Mouse (Mus musculus): Measurements from ENCODE around the gene Calcoco2. TPM values are rescaled to one million over a fixed set of nuclear protein-coding genes. Genes with fewer than 3 reads are reported as not detected.
"Not testable (repeated sequence)": the region's sequence is repeated elsewhere in the genome, so short reads cannot be mapped to it uniquely, and the experiment has no call there.

Calcoco2 gene
- total RNA-seq (2022): under 1 TPM in 1 of 4 experiments, not detected in 3; 0.31 TPM

DNA sequence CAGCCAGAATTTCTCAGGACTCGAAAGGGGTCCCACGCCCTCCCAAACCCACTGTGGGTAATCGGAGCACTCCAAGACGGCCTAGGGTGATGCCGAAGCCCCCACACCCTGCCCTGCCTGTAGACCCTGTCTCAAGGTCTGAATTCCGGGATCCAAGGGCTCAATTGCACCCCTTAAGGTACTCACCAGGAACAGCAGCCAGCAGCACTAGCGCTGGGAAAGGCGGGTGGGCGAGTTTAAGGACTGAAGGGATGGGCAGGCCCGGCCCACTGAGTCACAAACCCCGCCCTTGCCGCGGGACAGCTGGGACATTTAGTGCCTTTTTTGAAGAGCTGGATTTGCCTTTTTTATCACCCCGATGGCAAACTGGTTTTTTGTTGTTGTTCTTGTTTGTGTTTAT, at the start of gene Calcoco2:
Gene Calcoco2, minus strand, starts transcription at position 214 of the 400 bp plus-strand sequence.
- no peak for DNase-seq (ENCODE audit: low spot score in 2 of 2)

DNA sequence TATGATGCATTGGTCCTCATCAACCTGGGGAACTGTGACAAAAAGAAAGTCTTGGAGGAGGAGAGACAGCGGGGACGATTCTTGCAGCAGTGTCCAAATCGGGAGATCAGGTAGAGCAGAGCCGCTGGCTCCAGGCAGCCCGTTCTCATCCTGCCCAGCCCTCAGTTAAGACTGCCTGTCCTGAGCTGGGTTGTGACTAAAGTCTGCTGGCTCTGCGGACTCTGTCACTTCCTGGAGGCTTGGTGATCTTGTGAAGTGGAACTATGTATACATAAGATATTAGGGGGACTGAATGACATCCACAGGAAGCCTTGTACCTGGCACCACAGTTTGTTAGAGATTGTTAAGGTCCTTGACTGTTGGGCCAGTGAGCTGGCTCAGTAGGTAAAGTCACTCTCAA, 35.7 kb upstream of the Calcoco2 start:
- DNase-seq (ENCODE audit: low spot score in 2 of 2): no peak

DNA sequence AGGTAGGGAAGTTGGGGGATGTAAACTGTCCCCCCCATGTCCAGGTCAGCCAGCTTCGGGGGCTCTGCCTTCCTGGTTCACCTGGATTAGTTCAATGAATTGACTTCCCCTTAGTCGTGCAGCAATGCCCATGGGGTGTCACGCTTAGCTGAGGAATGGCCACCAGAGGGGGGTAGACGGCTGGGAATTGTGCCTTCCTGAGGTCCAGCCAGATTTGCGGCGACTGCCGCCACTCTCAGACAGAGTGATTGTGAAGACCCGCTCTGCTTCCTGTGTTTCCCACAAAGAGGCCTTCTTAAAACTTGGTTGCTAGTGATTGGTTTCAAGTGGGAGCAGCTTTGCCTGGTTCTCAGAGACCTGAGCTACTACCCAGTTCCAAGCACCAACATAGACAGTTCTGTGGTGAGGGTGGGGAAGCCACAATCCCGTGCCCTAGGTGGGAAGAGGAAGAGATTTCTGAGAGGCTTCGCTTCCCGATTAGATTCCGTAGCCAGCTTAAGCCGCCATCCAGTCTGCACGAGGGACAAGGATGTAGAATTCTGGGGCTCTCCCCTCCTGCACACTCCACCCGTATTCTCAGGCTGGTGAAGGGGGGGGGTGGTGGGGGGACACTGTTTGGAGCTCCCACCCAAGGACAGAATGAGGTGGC, 34.0 kb upstream of the Calcoco2 start:
- peak in 1 of 2 experiments; percentile 62 for DNase-seq (ENCODE audit: low spot score in 2 of 2)

DNA sequence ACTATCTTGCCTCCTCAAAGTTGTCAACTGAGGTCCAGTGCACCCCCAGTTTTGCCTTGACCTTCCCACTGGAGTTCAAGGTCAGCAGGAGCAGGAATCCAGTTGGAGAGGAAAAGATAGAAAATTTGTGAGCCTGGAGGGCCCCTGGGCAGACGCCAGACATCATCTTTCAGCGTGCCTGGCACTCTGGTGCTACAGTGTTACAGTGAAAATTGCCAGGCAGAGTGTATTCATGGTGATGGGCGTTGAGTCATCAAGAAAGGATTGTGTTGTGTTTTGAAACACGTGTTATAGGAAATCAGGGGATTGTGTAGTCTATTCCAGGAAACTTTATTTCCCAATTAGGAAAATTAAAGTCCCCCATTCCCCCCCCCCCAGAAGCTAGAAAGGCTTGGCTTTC, 32.0 kb upstream of the Calcoco2 start:
- DNase-seq (ENCODE audit: low spot score in 2 of 2): no peak

DNA sequence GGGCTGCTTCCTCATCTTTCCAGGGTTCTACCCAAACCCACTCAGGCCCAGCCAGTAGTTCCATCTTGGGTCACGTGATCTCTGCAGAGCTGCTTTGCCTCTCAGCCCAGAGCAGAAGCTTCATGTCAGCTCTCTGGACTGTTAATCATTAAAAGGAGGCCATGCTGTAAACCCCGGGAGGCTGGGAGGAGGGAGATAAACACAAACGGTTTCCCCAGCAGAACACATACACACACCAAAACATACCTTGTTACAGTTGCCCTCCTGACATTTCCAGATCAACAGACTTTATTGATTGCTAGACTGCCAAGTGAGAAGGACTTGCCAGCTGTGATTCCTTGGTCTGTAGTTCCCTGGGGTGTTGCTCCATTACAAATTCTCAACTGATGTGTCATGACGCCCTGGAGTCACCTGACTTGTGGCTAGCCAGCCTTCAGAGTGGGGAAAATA, 29.0 kb upstream of the Calcoco2 start:
- no peak for DNase-seq (ENCODE audit: low spot score in 2 of 2)

DNA sequence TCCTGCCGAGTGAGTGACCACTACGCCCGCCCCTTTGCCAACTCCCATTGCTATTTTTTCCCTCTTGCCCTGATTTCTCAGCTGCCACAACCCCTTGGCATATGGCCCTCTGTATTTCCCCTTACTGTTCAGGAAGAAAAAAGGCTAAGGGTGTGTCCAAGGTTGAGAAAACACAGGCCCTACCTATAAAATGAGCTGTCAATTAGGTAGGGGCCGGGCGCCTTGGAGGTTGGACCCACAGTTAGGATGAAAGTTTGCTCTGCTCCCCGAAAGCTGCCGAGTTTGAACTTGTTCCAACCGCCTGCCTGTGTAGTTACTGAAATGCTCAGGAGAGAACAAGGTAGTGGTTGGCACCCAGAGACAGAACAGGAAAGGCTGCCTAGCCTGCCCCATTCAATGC, 24.1 kb upstream of the Calcoco2 start:
- DNase-seq (ENCODE audit: low spot score in 2 of 2): no peak

DNA sequence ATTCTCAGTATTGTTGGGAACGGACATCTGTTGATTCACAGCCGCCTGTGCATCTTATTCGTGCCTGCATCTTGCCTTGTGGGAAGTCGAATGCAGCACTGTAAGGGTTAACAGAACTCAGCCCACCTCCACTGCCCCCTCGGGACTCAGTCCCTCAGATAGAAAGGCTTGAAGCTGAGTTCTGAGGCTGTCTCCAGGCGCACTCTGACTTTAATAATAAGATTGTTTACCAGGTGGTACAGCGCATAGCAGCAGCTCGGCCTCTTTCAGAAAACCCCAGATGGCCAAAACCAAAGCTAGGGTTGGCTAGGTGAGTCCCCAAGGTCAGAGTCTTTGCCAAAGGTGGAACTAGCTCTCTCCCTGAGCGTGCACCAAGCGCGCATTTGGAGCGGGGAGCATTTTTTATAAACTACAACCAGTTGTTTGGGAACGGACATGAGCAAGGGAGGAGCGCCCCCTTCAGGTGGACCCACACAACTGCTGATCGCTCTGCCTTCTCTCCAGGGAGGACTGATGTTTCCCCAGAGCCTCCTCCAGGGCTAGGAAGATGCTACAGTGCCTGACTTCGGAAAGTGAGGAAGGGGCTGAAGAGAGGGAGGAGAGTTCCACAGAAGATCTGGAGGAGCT, 21.6 kb upstream of the Calcoco2 start, which contains the start of gene Ttll6:
Gene Ttll6, plus strand, starts transcription at position 548 of the 627 bp plus-strand sequence.
- DNase-seq (ENCODE audit: low spot score in 2 of 2): peak; percentile 13 to 37

DNA sequence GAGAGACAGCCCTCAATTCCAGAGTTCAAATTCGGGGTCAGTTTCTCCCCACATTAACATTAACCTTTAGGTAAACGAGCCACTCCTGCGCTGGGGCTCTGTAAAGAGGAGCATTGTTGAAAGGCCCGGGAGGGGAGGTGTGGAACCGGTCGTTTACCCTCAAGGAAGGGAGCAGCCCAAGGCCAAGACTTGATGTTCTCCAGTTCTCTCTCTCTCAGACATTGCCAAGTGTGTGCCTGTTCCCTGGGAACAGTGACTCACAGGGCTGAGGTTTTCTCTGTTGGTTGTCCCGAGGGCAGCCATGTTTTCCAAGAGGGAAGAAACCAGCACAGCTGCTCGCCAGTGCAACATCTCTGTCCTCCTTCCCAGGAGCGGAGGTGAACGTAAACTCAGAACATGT, 18.8 kb upstream of the Calcoco2 start:
- no peak for DNase-seq (ENCODE audit: low spot score in 2 of 2)

DNA sequence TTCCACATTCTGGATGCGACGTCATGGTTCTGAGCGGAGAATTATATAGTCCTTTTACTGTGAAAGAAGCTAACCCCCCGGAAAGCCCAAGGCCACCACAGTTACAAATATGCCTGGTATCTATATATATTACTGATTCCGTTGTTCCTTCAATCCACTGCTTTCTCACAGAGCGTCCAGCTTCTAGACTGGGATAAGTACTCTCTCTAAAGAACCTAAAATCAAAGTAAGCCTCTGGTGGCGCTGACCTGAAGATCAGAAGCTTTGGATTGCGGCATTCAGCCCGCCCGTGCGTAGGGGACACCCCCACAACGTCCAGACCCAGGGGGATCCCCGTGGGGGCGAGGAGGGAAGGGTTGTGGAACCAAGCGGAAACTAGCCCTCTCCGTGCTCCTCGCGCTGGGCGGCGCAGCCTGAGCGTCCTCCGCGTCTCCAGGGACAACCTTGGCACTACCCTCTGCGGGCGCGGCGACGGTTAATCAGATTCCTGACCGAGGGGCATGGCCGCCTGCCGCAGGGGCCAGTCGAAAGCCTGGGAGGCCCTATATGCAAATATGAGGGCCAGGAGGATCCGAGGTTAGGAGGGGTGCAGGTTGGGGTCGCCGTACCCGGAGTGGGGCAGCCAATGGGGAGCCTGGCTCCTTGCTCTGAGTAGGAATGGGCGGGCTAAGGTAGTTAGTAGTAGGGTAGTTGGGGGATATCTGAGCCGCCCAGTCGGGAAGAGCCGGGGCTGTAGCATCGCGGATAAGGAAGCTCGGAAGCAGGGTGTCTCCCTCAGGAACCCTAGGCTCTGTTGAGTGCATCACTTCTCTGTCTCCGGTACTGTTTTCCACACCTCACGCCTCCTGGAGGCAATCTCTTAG, 12.5 kb upstream of the Calcoco2 start:
- peak in 1 of 2 experiments; percentile 3 for DNase-seq (ENCODE audit: low spot score in 2 of 2)

DNA sequence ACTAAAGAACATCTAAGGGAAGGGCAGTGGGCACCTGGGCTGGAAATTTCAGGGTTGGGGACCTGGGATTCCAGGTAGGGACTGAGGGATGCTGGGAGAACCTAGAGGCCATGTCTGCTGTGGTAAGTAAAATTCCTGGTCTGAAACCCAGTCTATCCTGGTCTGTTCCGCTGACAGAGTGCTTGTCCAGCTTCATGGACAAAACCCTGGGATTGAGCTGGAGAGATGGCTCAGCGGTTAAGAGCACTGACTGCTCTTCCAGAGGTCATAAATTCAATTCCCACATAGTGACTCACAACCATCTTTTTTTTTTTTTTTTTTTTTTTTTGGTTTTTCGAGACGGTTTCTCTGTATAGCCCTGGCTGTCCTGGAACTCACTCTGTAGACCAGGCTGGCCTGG, 11.0 kb upstream of the Calcoco2 start:
- not testable (repeated sequence) for DNase-seq (ENCODE audit: low spot score in 2 of 2)

DNA sequence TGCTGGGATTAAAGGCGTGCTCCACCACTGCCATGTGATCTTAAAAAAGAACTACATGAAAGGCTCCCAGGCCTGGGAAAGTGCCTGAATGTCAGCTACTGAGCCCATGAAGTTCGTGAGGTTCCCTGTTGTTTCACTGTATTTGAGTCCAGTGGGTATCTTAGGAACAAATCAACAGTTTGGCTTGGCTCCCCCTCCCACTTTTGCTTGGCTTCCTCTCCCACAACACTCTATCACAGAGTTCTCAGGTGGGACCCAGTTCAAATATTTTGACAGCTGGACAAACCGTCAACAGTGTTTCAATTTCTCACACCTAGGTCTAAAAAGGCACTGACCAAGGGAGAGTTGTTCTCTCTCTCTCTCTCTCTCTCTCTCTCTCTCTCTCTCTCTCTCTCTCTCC, 7.6 kb upstream of the Calcoco2 start:
- DNase-seq (ENCODE audit: low spot score in 2 of 2): no peak

DNA sequence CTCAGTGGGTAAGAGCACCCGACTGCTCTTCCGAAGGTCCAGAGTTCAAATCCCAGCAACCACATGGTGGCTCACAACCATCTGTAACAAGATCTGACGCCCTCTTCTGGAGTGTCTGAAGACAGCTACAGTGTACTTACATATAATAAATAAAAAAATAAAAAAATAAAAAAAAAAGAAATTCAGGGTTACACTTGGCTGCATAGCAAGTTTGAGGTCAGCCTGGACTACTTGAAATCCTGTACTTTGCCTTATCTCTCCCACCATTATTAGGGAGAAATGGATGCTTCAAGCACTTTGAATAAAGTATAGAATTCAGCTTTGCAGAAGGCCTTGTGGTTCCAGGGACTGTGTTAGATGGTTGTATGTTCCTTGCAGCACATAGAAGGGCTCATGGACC, 5.2 kb upstream of the Calcoco2 start:
- DNase-seq (ENCODE audit: low spot score in 2 of 2): not testable (repeated sequence)

DNA sequence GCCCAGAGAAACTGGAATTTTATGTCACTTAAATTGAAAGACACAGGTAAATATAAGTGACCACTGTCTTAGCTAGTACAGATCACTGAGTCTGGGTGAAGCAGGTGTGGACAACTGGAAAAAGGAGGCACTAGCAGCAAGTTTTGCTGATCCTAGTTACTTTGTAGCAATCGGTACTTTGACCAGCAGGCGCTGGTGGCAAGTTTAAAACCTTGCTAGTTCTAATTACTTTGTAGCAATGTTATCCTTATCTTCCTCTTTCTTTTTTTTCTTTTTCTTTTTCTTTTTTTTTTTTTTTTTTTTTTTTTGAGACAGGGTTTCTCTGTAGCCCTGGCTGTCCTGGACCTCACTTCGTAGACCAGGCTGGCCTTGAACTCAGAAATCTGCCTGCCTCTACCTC, 4.4 kb upstream of the Calcoco2 start:
- DNase-seq (ENCODE audit: low spot score in 2 of 2): no peak

DNA sequence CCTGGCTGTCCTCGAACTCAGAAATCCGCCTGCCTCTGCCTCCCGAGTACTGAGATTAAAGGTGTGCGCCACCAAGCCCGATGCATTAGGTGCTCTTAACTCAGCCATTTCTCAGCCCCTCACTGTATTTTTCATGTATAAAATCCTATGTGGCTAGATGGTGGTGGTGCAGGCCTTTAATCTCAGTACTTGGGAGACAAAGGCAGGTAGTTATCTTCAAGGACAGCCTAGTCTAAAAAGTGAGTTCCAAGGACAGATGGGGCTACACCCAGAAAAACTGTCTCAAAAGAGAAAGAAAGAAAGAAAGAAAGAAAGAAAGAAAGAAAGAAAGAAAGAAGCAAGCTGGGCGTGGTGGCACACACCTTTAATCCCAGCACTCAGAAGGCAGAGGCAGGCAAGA, 3.7 kb upstream of the Calcoco2 start:
- no peak for DNase-seq (ENCODE audit: low spot score in 2 of 2)

DNA sequence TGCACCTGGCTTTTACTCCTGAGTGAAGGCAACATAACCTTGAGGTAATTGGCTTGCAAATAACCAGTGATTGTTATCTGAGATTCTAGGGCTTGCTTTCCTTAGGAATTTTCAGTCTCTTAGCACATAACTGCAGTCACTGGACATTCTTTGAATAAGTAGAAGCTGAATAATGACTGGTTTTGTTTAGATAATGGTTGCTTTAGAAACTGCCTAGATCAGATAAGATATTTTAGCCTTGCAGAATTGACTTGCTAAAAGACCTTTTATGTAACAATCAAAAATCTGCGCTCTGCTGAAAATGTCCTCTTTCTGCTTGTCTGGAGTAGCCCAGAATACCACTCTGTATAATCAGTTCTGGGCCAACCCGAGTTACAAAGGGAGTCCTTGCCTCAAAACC, 2.3 kb upstream of the Calcoco2 start:
- no peak for DNase-seq (ENCODE audit: low spot score in 2 of 2)

DNA sequence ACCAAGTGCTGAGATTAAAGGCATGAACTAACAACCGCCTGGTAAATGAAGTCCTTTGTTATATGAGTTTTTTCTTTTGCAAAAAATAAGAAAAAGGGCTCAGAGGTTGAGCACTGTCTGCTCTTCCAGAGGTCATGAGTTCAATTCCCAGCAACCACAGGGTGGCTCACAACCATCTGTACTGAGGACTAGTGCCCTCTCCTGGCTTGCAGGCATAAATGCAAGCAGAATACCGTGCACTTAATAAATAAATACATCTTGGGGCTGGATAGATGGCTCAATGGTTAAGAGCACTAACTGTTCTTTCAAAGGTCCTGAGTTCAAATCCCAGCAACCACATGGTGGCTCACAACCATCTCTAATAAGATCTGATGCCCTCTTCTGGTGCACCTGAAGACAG, 814 bp downstream of the Calcoco2 start:
- DNase-seq (ENCODE audit: low spot score in 2 of 2): not testable (repeated sequence)

DNA sequence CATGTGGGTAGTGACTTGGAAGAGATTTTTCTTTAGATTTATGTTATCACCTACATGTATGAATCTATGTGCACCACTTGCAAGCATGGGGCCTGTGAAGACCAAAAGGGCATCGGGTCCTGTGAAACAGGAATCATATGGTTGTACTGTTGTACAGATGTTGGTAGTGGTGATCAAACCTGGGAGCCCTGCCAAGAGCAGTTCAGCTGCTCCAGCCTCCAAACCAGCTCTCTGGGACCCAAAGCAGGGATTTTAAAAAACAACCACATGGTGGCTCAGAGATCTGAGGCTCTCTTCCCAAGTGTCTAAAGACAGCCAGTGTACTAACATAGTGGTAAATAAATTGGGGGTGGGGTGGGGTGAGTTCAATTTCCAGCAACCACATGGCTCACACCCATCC, 3.4 kb downstream of the Calcoco2 start:
- no peak for DNase-seq (ENCODE audit: low spot score in 2 of 2)

DNA sequence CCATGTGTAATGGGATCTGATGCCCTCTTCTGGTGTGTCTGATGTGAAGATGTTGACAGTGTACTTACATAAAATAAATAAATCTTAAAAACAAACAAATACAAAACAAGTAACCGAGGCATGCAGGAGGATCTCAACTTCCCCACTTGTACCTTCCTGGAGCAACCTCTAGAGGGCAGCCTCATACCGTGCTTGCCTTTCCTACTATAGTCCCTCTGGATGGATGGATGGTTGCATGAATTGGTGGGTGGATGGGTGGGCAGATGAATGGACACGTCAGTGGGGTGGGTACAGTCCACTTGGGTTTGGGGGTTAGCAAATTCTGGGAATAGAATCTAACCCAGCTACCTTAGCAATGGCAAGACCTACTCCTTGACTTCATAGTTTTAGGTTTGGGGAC, 18.4 kb downstream of the Calcoco2 start:
- peak in 1 of 2 experiments; percentile 19 for DNase-seq (ENCODE audit: low spot score in 2 of 2)

DNA sequence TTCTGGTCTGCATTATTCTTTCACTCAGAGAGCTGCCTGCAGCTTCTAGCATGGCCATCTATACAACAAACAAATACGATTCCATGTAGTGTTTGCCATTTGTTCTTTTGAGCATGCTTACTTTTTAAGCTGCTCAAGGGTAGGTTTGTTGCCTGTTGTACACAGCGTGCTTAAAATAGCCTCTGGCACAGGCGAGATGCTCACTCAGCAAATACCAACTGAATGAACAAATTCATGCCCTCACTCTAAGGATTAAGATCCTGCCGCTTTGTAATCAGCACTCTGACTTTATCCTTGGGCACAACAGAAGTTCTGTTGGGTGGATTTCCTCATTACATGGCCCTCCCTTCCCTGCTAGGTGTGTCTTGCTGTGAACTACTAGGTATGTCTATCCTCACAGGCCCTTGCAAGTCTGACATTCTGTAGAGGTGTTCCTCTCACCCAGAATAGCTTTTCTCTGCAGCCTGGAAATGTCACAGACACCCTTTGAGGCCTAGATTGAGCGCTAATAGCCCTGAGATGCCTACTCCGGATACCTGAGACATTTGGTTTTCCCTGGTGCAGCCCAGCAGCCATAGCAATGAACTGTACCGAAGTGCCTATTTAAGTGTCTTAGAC, 19.0 kb downstream of the Calcoco2 start:
- no peak for DNase-seq (ENCODE audit: low spot score in 2 of 2)

DNA sequence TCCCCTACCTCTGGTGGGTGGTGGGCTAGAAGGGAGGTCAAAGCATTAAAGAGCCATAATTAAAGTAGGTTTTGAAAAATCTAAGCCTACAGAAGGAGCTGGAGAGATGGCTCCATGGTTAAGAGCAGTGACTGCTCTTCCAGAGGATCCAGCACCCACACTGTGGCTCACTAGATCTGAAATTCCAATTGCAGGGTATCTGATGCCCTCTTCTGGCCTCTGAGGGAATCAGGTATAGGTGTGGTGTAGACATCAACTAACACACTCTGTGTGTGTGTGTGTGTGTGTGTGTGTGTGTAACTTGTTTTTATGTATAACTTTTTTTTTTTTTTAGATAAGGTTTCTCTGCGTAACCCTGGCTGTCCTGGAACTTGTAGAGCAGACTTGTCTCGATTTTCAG, 20.7 kb downstream of the Calcoco2 start:
- no peak for DNase-seq (ENCODE audit: low spot score in 2 of 2)

DNA sequence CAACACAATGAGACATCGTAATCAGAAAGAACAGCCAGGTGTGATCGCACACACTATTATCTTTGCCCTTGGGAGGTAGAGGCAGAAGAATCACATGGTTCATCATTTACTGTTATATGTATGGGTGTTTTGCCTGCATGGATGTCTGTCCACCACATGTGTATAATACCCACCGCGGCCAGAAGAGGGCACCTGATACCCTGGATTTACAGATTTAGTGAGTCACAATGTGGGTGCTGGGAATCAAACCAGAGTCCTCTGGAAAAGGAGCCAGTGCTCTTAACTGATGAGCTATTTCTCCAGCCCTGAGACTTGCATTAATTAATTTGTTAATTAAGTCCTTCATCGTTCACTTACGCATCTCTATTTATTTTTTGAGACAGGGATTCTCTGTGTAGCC, 23.8 kb downstream of the Calcoco2 start:
- no peak for DNase-seq (ENCODE audit: low spot score in 2 of 2)

DNA sequence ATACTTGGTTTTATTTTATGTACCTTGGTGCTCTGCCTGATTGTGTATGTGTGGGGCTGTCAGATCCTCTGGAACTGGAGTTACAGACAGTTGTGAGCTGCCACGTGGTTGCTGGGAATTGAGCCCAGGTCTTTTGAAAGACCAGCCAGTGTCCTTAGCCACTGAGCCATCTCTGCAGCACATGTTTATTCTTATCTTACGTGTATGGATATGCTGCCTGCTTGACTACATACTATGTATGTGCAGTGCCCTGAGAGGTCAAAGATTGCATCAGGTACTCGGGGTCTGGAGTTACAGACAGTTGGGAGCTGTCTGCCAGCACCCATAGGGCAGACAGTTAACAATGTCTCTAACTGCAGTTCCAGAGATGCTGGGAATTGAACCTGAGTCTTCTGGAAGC, 29.1 kb downstream of the Calcoco2 start:
- no peak for DNase-seq (ENCODE audit: low spot score in 2 of 2)

All from layer of hippocampus, adult 8-10 months (tissue).